Comparison of ENCODE assay signal across 13 mouse cellular contexts in genomic region chr2:35269136-35269535, GRCm38 (mm10). TPM values are rescaled to one million over a fixed set of nuclear protein-coding genes. Genes with fewer than 3 reads are reported as not detected.
DNase-seq lines count a peak whose midpoint lies in the region; ATAC-seq and TF ChIP-seq lines count a peak whose summit lies in the region.
"Had no signal": no experiment of that assay in that cellular context is flagged by ENCODE, and none has a peak within 500 bp of the region (broad histone marks: within the 10 kb centered on the region; RNA-seq: fewer than 3 reads in every experiment).

No protein-coding gene starts in this region.

- no peak for TF ChIP-seq CTCF in small intestine, adult 2 months (IDR thresholded peaks at IDR 0.05; ENCODE audit: extremely low read depth, insufficient read length, insufficient replicate concordance, low read depth, low read length)

- H3K27me3 ChIP-seq in limb, embryonic 15.5 days: no peaks in the 10 kb centered on the region
- peaks cover 21% of the 10 kb centered on the region; the same call in 1 of the 2 replicates for H3K27me3 ChIP-seq in limb, embryonic 10.5 days (ENCODE audit: low read depth, poor library complexity, severe bottlenecking)
- no peaks in the 10 kb centered on the region for H3K27me3 ChIP-seq in small intestine, adult 2 months (ENCODE audit: control insufficient read depth, insufficient read depth, low read length)
- H3K27me3 ChIP-seq: CH12.LX; hindbrain, embryonic 15.5 days had no signal

- intact Hi-C loops in heart, postnatal 14 days (cut with DNase I): loop anchor here (1.0 kb wide), 1 partner anchor 54 kb away; no protein-coding TSS in a partner anchor

- peaks cover 90% of the 10 kb centered on the region for H3K4me1 ChIP-seq in limb, embryonic 15.5 days
- peaks cover 56% of the 10 kb centered on the region for H3K4me1 ChIP-seq in limb, embryonic 10.5 days
- H3K4me1 ChIP-seq in small intestine, adult 2 months (ENCODE audit: control insufficient read depth, insufficient read depth, insufficient read length, low read length): peaks cover 55% of the 10 kb centered on the region

- peak; percentile 75 for DNase-seq in heart, adult 11 months
- no peak for DNase-seq in heart, postnatal 14 days
- no peak for DNase-seq in limb, embryonic 10.5 days (ENCODE audit: low spot score)
- DNase-seq in adipocyte (ENCODE audit: low spot score): peak; percentile 82
- DNase-seq in retina, postnatal 1 day: no peak
- DNase-seq: gastrocnemius, postnatal 14 days; thymus, adult 18-20 months had no signal

- H3K9ac ChIP-seq in limb, embryonic 15.5 days: no peak overlapping the region
- H3K9ac ChIP-seq: forebrain, embryonic 12.5 days; hindbrain, embryonic 15.5 days; liver, embryonic 14.5 days had no signal

- WGBS in limb, embryonic 15.5 days: 85% methylated on average over 6 of the region's 6 CpGs
- WGBS in limb, embryonic 10.5 days: 88% methylated on average over 6 of the region's 6 CpGs
- 64% methylated on average over 6 of the region's 6 CpGs for WGBS in small intestine, adult 2 months

- no peak overlapping the region for H3K4me2 ChIP-seq in limb, embryonic 15.5 days
- H3K4me2 ChIP-seq: forebrain, embryonic 12.5 days; hindbrain, embryonic 15.5 days had no signal

- no peaks in the 10 kb centered on the region for H3K9me3 ChIP-seq in limb, embryonic 15.5 days
- no peaks in the 10 kb centered on the region for H3K9me3 ChIP-seq in limb, embryonic 10.5 days (replicated peaks)
- H3K9me3 ChIP-seq: forebrain, embryonic 12.5 days; hindbrain, embryonic 15.5 days had no signal

- peak overlapping the region; percentile 80 for H3K27ac ChIP-seq in limb, embryonic 15.5 days
- no peak overlapping the region for H3K27ac ChIP-seq in limb, embryonic 10.5 days
- H3K27ac ChIP-seq in small intestine, adult 2 months (ENCODE audit: insufficient read depth, low read depth, low read length): peak overlapping the region; percentile 82
- H3K27ac ChIP-seq: forebrain, embryonic 12.5 days; hindbrain, embryonic 15.5 days; liver, embryonic 14.5 days had no signal

- no peak overlapping the region for H3K4me3 ChIP-seq in limb, embryonic 15.5 days
- H3K4me3 ChIP-seq in limb, embryonic 10.5 days: no peak overlapping the region
- no peak overlapping the region for H3K4me3 ChIP-seq in small intestine, adult 2 months (ENCODE audit: low read depth, low read length)
- H3K4me3 ChIP-seq: forebrain, embryonic 12.5 days; hindbrain, embryonic 15.5 days had no signal

- TF ChIP-seq POLR2A in small intestine, adult 2 months (IDR thresholded peaks at IDR 0.05; ENCODE audit: low read depth, low read length): no peak

- H3K36me3 ChIP-seq in limb, embryonic 15.5 days: no peaks in the 10 kb centered on the region
- no peaks in the 10 kb centered on the region for H3K36me3 ChIP-seq in limb, embryonic 10.5 days
- H3K36me3 ChIP-seq in small intestine, adult 2 months (ENCODE audit: control insufficient read depth, insufficient read depth, low read length): no peaks in the 10 kb centered on the region
- H3K36me3 ChIP-seq: forebrain, embryonic 12.5 days; hindbrain, embryonic 15.5 days had no signal

- no peak for ATAC-seq in limb, embryonic 15.5 days (ENCODE audit: insufficient number of reproducible peaks, low FRiP score, low TSS enrichment, low read depth)

RNA-seq across cellular contexts. Expression of gene Gsn, which starts 13.0 kb away (rescaled TPM):
- 100 to 1,000 TPM; 271 to 430 TPM for total RNA-seq in heart, postnatal 14 days (2021)
- polyA plus RNA-seq in limb, embryonic 15.5 days (2015; fragmentation: Nextera tagmentation; extraction: Ambion mirVana): 288 and 360 TPM in 2 replicates
- 9.5 and 19.7 TPM in 2 replicates for polyA plus RNA-seq in limb, embryonic 10.5 days (2016; fragmentation: Nextera tagmentation; extraction: Ambion mirVana)
- polyA plus RNA-seq in small intestine, adult 2 months (2012; rRNA removed): 198 and 205 TPM in 2 replicates

Comparison
In these comparisons a context has a peak if more than half of its experiments do, and no peak if none do; other contexts are left out.
1. DNase-seq: peak in heart, adult 11 months (single experiment) and adipocyte (single experiment); none in heart, postnatal 14 days (0 of 2), limb, embryonic 10.5 days (single experiment) and retina, postnatal 1 day (single experiment).